Mouse (Mus musculus): ENCODE results near the gene Nme7. TPM values are rescaled to one million over a fixed set of nuclear protein-coding genes. Genes with fewer than 3 reads are reported as not detected.

Nme7 gene
- total and polyA plus RNA-seq, 3 experiments: 23.5 to 33.2 (median 25.3) TPM

- no peaks in the 10 kb centered on the region for H3K27me3 ChIP-seq (replicated peaks)
- H3K4me2 ChIP-seq (ENCODE audit: insufficient read depth, low read depth, poor library complexity, severe bottlenecking): no peak overlapping the region
These were observed 11.9 kb upstream of the Nme7 start for GRCm38 (mm10) chr1:164292040-164292439.

GRCm38 (mm10) chr1:164294071-164294470 is 9.8 kb upstream of the Nme7 start:
- in situ Hi-C loops (cut with MboI; ENCODE audit: low pct_ligation_motif_present, low pct_unique_long_range_greater_than_20kb, low sequenced_read_pairs): no loop called here
- dilution Hi-C loops (cut with MboI; ENCODE audit: extremely low pct_ligation_motif_present, extremely low pct_unique_long_range_greater_than_20kb, low sequenced_read_pairs): no loop called here
- Histone ChIP-seq H3K36me3 (replicated peaks in 1 of 2; ENCODE audit: control insufficient read depth in 1 of 2, insufficient read depth in 1 of 2, low read length in 1 of 2) (peaks cover 44 to 81% of the 10 kb centered on the region in 2 experiments), H3K79me2 (replicated peaks; ENCODE audit: control insufficient read depth, extremely low read depth, insufficient read depth, poor library complexity, severe bottlenecking) (no peaks in the 10 kb centered on the region), H3K27me3 (replicated peaks) (no peaks in the 10 kb centered on the region), H3K9ac (ENCODE audit: insufficient read depth, low read depth) (no peak overlapping the region), H3K4me1 (ENCODE audit: control insufficient read depth in 1 of 2, insufficient read depth in 2 of 2) (no peaks in the 10 kb centered on the region), H3K4me3 (replicated peaks in 1 of 3; ENCODE audit: low read depth in 2 of 3, low read length in 2 of 3, poor library complexity in 1 of 3) (no peak overlapping the region), H3K9me3 (replicated peaks; ENCODE audit: low read length) (no peaks in the 10 kb centered on the region), H3K4me2 (ENCODE audit: insufficient read depth, low read depth, poor library complexity, severe bottlenecking) (no peak overlapping the region), H3K27ac (ENCODE audit: insufficient read depth, low read depth) (no peak overlapping the region)
- no peak for TF ChIP-seq BHLHE40 (IDR thresholded peaks at IDR 0.05; ENCODE audit: low read depth, low read length)
- TF ChIP-seq ELF1 (IDR thresholded peaks at IDR 0.05; ENCODE audit: low read depth, low read length): no peak
- no peak for TF ChIP-seq ZC3H11A (IDR thresholded peaks at IDR 0.05; ENCODE audit: low read depth, low read length)
- no peak for TF ChIP-seq E2F4 (IDR thresholded peaks at IDR 0.05; ENCODE audit: insufficient replicate concordance, low read depth, low read length)
- no peak for TF ChIP-seq KAT2A (IDR thresholded peaks at IDR 0.05; ENCODE audit: insufficient replicate concordance, low read length)
- TF ChIP-seq NELFE (IDR thresholded peaks at IDR 0.05; ENCODE audit: low read depth, low read length): no peak
- no peak for TF ChIP-seq ETS1 (conservative IDR thresholded peaks at IDR 0.05; ENCODE audit: low read depth, low read length)
- no peak for TF ChIP-seq TCF12 (IDR thresholded peaks at IDR 0.05; ENCODE audit: low read depth, low read length)
- no peak for TF ChIP-seq NRF1 (IDR thresholded peaks at IDR 0.05; ENCODE audit: low read depth, low read length)
- TF ChIP-seq IRF4 (IDR thresholded peaks at IDR 0.05; ENCODE audit: low read depth, low read length): no peak
- no peak for TF ChIP-seq JUN (IDR thresholded peaks at IDR 0.05; ENCODE audit: insufficient read depth, low read depth, low read length)
- no peak for TF ChIP-seq RAD21 (IDR thresholded peaks at IDR 0.05; ENCODE audit: low read depth, low read length)
- no peak for TF ChIP-seq EP300 (IDR thresholded peaks at IDR 0.05; ENCODE audit: low read length)
- no peak for TF ChIP-seq CHD2 (IDR thresholded peaks at IDR 0.05; ENCODE audit: low read length)
- no peak for TF ChIP-seq MEF2A (IDR thresholded peaks at IDR 0.05; ENCODE audit: borderline replicate concordance, low read depth, low read length)
- TF ChIP-seq ZMIZ1 (IDR thresholded peaks at IDR 0.05; ENCODE audit: low read depth, low read length): no peak
- no peak for TF ChIP-seq POLR2AphosphoS2 (IDR thresholded peaks at IDR 0.05; ENCODE audit: low read depth, low read length)
- no peak for TF ChIP-seq TBP (conservative IDR thresholded peaks at IDR 0.05; ENCODE audit: low read depth, low read length)
- no peak for TF ChIP-seq SIN3A (IDR thresholded peaks at IDR 0.05; ENCODE audit: low read length)
- DNase-seq (ENCODE audit: extremely low read depth): no peak

More at GRCm38 (mm10) chr1:164292040-164292439, 11.9 kb upstream of the Nme7 start:
- Histone ChIP-seq H3K4me3 (replicated peaks in 1 of 3; ENCODE audit: low read depth in 2 of 3, low read length in 2 of 3, poor library complexity in 1 of 3) (no peak overlapping the region), H3K9ac (ENCODE audit: insufficient read depth, low read depth) (no peak overlapping the region), H3K27ac (ENCODE audit: insufficient read depth, low read depth) (no peak overlapping the region), H3K4me1 (ENCODE audit: control insufficient read depth in 1 of 2, insufficient read depth in 2 of 2) (no peaks in the 10 kb centered on the region), H3K79me2 (replicated peaks; ENCODE audit: control insufficient read depth, extremely low read depth, insufficient read depth, poor library complexity, severe bottlenecking) (no peaks in the 10 kb centered on the region), H3K36me3 (replicated peaks in 1 of 2; ENCODE audit: control insufficient read depth in 1 of 2, insufficient read depth in 1 of 2, low read length in 1 of 2) (peaks cover 30 to 69% of the 10 kb centered on the region in 2 experiments), H3K9me3 (replicated peaks; ENCODE audit: low read length) (no peaks in the 10 kb centered on the region)
- in situ Hi-C loops (cut with MboI; ENCODE audit: low pct_ligation_motif_present, low pct_unique_long_range_greater_than_20kb, low sequenced_read_pairs) (no loop called here), dilution Hi-C loops (cut with MboI; ENCODE audit: extremely low pct_ligation_motif_present, extremely low pct_unique_long_range_greater_than_20kb, low sequenced_read_pairs) (no loop called here)
- TF ChIP-seq MXI1 (IDR thresholded peaks at IDR 0.05; ENCODE audit: low read depth, low read length): no peak
- no peak for TF ChIP-seq MAX (IDR thresholded peaks at IDR 0.05; ENCODE audit: low read length)
- TF ChIP-seq RCOR1 (conservative IDR thresholded peaks at IDR 0.05; ENCODE audit: low read depth, low read length): no peak
- no peak for TF ChIP-seq USF1 (IDR thresholded peaks at IDR 0.05; ENCODE audit: low read depth, low read length)
- TF ChIP-seq CHD1 (IDR thresholded peaks at IDR 0.05; ENCODE audit: low read depth, low read length): no peak
- TF ChIP-seq RAD21 (IDR thresholded peaks at IDR 0.05; ENCODE audit: low read depth, low read length): no peak; the same call in 1 of the 2 replicates
- no peak for TF ChIP-seq ZNF384 (IDR thresholded peaks at IDR 0.05; ENCODE audit: low read depth, low read length)
- no peak for TF ChIP-seq SIN3A (IDR thresholded peaks at IDR 0.05; ENCODE audit: low read length)
- TF ChIP-seq CTCF (conservative IDR thresholded peaks at IDR 0.05 in 1 of 2, IDR thresholded peaks at IDR 0.05 in 1 of 2; ENCODE audit: low read depth in 2 of 2, low read length in 2 of 2): no peak
- no peak for DNase-seq (ENCODE audit: extremely low read depth)

All from CH12.LX (cell line).